Mouse (Mus musculus): Measurements from ENCODE around the gene Slc43a2.
"Not testable (repeated sequence)": the region's sequence is repeated elsewhere in the genome, so short reads cannot be mapped to it uniquely, and the experiment has no call there.

Gene Slc43a2

DNA sequence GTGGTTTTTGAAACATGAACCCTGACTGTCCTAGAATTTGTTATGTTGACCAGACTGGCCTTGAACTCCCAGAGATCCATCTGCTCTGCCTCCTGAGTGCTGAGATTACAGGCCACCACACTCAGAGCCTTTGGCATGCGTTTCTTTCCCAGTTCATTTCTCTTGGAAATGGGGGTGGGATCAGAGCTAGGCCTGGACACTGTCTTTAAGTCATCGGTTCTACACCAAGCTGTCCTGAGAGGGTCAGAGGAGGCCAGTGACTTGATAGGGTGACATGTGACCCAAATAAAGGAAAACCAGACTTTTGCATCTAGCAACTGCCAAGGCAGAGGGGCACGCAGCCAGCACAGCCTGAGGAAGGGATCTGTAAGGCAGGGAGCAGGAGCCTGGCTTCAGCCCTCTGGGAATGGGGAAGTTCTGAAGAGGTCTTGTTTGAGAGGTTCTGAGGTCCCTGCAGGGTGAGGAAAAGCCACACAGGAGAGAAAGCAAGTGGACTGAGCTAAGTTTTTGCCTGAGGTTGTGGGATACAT is 65.3 kb downstream of the Slc43a2 start:
- DNase-seq (ENCODE audit: extremely low read depth, insufficient read length, low spot score) = no peak

DNA sequence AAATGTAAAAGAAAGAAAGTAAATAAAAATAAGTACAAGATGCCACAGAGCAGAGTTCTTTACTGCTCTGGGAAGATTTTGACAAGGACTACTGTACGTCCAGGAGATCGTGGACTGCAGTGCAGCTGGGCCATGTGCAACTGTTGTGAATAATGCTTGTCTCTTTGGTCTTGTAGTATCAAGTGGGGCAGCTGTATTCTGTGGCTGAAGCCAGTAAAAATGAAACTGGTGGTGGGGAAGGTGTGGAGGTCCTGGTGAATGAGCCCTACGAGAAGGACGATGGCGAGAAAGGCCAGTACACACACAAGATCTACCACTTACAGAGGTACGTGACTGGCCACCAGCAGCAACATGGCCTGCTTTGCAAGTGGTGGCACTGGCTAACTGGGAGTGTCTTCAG is 66.5 kb downstream of the Slc43a2 start:
- DNase-seq (ENCODE audit: extremely low read depth, insufficient read length, low spot score) = no peak

DNA sequence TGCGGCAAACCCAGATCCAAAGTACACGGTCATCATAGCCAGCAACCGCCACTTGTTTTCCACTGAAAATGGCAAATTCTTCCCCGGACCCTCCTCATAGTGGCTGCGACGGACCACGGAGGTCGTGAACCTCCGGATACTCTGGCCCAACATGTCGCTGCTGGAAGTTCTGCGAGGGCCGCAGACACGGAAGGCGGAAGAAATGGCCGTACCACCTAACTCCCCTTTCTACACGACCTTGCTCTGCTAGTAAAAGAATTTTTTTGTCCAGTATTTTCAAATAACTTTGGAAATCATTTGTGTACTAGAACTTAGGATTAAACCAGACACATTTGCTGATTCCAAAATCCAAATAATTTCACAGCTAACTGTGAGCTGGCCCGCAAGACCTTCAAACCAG is 68.3 kb downstream of the Slc43a2 start:
- not testable (repeated sequence) for DNase-seq (ENCODE audit: extremely low read depth, insufficient read length, low spot score)

DNA sequence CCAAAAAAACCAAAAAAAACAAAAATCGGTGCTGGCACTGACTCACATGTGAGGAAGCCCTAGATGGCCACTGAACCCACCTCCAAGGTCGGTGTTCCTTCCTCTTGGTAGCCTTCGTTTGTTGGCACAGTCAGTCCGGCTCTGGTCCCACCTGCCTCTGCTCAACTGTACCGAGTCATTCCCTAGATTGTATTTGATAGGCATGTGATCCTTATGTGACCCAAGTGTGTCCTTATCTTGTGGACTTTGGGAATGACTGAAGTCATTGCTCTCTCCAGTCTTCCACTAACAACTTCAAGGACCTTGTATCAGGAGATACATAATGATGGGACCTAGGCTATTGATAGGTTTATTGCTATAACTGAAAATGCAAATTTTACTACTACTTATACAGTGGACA is 73.3 kb downstream of the Slc43a2 start:
- no peak for DNase-seq (ENCODE audit: extremely low read depth, insufficient read length, low spot score)

DNA sequence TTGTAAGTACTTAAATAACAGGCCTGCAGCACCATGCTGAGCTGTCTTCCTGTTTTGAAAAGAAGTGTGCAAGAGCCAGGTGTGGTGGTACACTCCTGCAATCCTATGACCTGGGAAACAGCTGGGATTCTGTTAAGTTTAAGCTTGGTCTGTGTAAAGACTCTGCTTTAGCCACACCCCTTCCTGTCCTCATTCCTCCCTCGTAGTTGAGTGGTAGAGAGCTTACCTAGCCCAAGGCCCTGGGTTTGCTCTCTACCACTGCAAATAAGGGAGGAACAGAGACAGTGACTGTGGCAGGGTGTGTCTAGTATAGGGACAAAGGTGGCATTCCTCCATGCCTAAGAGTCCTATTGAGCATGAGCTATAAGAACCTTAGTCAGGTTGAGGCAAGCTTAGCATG is 73.8 kb downstream of the Slc43a2 start:
- DNase-seq (ENCODE audit: extremely low read depth, insufficient read length, low spot score) = no peak

DNA sequence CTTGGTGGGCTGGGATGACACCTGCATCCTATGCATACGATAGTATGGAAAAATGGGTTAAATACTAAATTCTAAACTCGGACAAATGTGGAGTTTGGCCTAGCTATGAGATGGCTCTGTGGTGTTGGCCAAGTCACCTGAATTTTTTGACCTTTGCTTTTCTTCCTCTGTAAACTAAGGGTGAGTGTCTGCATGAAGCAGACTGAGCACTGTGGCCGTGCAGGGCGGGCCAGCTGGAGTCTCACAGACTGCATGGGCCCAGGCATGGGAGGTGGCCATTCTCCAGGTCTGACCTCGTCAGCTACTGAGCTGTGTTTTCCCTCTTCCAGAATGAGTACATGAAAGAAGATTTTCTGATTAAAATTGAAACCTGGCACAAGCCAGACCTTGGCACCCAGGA is 77.3 kb downstream of the Slc43a2 start:
- no peak for DNase-seq (ENCODE audit: extremely low read depth, insufficient read length, low spot score)

DNA sequence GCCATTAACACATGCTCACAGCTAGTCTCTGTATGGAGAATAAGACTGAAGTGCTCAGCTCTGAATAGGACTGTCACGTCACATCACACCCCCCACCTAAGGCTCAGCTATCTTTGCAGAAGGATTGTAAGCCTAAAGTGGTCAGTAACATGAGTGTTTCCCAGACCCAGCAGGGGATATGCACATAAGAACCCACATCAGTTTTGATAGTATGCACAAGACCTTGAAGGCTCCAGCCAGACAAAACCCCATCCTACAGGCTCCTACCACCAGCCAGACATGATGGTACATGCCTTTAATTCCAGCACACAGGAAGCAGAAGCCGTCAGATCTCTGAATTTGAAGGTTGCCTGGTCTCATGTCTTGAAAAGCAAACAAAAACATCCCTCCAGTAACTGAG is 78.5 kb downstream of the Slc43a2 start:
- no peak for DNase-seq (ENCODE audit: extremely low read depth, insufficient read length, low spot score)

DNA sequence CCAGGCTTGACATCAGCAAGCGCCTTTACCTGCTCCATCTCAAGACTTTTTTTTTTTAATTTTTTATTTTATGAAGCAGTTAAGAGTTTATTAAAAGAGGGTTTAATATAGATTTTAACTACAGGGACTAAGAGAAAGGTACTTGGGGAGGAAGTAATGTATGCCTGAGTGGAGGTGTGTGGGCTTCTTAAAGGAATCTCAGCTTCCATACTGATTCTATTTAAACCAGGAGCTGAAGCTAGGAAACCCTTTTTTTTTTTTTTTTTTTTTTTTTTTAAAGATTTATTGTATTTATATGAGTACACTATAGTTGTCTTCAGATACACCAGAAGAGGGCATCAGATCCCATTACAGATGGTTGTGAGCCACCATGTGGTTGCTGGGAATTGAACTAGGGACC is 83.3 kb downstream of the Slc43a2 start:
- DNase-seq (ENCODE audit: extremely low read depth, insufficient read length, low spot score) = no peak

DNA sequence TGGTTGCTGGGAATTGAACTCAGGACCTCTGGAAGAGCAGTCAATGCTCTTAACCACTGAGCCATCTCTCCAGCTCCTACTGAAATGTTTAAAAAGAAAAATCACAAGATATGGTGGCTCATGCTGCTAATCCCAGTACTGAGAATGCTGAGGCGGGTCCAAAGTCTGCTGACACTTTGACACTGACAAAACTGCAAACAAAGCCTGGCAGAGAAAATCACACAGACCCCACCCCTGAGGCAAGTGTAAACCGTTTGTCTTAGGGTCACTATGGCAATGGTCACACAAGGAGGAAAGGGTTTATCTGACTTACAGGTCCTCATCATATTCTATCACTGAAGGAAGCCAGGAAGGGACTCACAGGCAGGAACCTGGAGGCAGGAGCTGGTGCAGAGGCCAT is 84.1 kb downstream of the Slc43a2 start:
- no peak for DNase-seq (ENCODE audit: extremely low read depth, insufficient read length, low spot score)

DNA sequence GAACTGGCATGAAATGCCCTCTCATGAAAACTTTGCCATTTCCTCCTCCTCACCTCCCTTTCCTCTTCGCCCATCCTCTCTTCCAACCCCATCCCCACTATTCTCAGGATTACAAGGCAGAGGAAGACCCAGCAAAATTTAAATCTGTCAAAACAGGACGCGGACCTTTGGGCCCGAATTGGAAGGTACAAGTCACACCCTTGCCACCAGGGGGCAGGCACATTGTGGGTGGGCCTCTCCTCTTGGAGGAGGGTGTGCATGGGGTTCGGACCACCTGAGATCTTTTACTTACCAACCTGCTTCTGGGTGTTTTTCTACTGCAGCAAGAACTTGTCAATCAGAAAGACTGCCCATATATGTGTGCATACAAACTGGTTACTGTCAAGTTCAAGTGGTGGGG is 87.6 kb downstream of the Slc43a2 start:
- DNase-seq (ENCODE audit: extremely low read depth, insufficient read length, low spot score) = no peak

DNA sequence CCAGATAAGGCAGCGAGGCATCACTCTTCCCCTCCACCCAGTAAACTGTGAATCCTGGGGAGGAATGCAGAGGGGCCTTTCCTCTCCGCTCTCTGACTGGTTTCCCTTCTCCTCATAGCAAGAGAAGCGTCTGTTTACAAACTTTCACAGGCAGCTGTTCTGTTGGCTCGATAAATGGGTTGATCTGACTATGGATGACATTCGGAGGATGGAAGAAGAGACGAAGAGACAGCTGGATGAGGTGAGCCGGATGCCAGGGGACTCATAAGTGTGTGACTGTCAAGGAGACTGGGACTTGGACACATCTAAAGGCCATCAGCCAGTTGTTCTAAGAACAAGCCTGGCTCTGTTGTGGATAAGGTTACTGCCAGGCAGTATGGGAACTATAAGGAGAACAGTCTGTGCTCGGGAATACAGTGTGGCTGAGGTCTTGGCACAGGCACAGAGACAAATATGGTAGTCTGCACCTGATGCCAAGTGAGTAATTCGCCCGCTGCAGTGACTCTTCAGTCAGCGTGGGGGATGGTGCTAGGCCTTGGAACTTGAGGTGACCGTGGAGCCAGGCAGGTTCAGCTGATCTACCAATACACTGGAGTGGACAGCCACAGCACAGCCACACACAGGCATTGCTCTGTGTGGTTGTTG is 88.8 kb downstream of the Slc43a2 start:
- peak; percentile 59 for DNase-seq (ENCODE audit: extremely low read depth, insufficient read length, low spot score)

DNA sequence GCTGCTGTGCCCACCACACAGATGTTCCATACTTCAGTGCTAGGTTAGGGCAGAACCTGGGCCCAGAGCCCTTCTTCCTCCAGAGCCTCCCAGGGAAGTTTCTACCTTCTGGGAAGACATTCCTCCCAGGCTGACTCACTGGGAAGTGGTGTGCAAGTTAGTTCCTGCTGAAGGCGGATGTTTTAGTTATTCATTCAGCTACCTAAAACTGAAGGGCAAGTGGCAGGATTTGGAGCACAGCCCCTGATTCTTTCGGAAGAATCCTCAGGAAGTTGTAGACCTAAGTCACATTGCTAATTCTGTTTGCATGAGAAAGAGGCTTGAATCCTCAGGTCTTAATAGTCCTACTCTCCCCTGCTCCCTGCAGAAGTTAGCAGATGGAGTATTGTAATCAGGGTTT is 89.9 kb downstream of the Slc43a2 start:
- DNase-seq (ENCODE audit: extremely low read depth, insufficient read length, low spot score) = peak; percentile 35

DNA sequence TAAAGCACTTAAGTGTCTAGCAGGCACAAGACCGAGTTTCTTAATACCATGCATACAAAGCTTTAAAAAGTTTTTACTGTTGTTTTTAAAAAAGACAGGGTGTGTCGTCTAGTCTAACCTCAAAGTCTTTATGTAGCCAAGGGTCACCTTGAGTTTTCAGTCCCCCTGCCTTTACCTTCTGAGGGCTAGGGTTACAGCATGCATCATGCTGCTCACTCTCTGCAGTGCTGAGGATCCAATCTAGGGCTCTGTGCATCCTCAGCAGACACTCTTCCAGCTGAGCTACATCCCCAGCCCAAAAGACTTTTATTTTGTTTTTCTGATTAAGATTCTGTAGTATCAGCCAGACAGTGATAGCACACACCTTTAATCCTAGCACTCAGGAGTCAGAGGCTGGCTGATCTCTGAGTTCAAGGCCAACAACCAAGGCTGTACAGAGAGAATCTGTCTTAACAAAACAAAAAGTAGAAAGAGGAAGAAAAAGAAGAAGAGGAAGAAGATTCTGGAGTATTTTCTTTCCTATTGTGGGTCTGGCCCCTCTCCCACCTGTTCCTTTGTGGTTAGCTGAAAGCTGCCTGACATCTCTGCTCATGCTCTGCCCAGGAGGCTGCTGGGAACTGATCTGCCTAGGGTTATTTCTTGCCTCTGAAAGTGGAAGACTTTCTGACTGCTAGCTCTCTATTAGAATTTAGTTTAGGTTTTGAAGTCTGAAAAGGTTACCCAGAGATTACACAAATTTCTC is 91.3 kb downstream of the Slc43a2 start:
- no peak for DNase-seq (ENCODE audit: extremely low read depth, insufficient read length, low spot score)

DNA sequence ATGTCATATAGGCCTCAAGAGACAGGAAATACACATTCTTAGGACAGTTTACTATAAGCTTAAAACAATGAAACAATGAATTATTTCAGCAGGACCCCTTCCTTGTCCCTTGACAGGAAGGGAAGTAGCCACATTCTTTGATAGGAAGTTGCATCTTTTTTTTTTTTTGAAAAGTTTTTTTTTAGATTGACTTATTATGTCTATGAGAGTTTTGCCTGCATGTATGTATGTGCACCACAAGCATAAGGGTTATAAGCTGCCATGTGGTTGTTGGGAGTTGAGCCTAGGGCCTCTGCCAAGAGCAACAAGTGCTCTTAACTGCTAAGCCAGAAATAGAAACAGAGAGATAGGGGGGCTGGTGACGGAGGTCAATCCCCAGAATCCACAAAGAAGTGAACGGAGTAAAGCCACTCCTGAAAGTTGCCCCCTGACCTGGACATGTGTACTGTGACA is 92.6 kb downstream of the Slc43a2 start:
- DNase-seq (ENCODE audit: extremely low read depth, insufficient read length, low spot score) = no peak

DNA sequence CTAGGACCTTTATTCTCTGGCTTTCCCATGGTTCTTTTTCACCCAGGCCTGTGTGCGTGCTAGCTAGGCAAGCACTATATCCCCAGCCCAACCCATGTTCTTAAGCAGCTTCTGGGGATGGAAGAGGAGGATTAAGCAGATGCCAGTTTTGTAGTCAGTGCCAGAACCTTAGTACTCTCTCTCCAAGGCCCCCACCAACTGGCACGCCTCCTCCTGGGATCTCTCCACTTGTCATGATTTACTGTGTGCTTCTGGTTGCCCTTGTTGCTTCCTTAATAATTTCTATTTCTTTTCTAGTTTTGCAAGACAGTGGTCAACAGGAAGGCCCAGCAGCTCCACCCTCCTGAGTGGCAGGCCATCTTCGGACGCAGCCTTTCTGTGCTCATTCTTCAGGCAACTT is 94.3 kb downstream of the Slc43a2 start:
- no peak for DNase-seq (ENCODE audit: extremely low read depth, insufficient read length, low spot score)

Data from 3134 (cell line).